Mouse (Mus musculus): ENCODE data around the gene Polr1a. TPM values are rescaled to one million over a fixed set of nuclear protein-coding genes. Genes with fewer than 3 reads are reported as not detected.

The Polr1a gene
- polyA plus RNA-seq, 1 experiment from 2014 or later = 20.1 TPM

DNA sequence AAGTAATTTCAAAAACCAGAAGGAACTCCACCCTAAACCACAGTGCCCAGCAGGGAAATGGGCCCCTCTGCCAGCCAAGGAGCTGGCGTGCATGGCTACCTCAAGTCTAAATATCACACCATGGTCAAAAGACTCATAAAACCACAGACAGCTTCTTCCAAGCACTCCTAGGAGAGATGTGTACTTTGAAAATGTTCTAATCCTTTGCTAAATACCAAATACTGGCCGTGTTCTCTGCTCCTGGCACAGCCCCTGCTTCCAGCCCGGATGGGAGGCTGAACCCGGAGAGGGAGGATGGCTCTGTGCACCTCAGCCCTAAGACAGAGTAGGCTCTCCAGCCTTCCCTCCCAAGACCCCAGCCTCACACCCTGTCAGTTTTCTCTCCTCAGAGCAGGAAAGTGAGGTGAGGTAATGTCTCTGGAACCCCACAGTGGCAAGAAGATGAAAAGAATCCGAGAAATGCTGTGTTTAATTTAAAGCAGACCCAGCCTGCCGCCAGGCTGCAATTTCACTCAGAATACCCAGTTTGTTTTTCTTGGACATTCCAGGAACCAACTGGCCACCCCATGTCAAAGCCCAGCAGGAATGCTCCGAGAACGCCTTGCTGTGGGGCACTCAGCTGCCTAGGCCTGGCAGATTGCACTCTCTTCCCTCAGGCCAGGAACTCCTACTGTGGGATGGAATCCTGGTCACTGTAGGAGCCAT, 80.9 kb downstream of the Polr1a start:
- Histone ChIP-seq H3K4me1 (replicated peaks; ENCODE audit: control insufficient read depth, insufficient read depth, low read length) (peaks cover 10% of the 10 kb centered on the region), H3K9ac (replicated peaks; ENCODE audit: low read depth, low read length) (no peak overlapping the region), H3K27ac (ENCODE audit: low read length) (peak overlapping the region; percentile 47), H3K27me3 (replicated peaks; ENCODE audit: control insufficient read depth, insufficient read depth, low read length) (no peaks in the 10 kb centered on the region), H3K9me3 (ENCODE audit: control insufficient read depth, low read length) (no peaks in the 10 kb centered on the region), H3K4me2 (ENCODE audit: low read length) (no peak overlapping the region), H3K4me3 (replicated peaks; ENCODE audit: low read length) (no peak overlapping the region), H3K36me3 (ENCODE audit: control insufficient read depth, insufficient read depth) (no peaks in the 10 kb centered on the region)
- WGBS = 46% methylated on average over 8 of the region's 8 CpGs
- ATAC-seq = peak; percentile 45; the same call in 1 of the 2 replicates

DNA sequence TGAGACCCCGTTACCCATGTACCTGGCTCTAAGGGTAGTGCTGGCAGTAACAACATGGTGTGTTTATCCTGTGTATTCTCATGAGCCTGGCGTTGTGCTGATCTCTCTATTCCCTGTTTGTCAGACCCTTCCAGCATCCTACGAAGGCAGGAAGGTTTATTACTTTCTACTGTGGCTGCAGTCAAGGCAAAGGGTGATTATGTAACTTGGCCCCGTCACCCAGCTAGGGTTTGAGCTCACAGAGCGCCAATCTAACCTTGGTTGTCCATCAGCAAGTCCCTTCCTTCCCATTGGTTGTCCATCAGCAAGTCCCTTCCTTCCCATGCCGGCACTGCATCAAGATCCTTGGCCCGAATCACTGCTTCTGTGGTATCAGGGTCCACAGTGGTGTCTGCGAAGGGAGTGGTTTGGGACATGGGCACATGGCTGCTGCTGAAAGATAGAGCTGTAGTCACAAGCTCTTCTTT, 81.6 kb downstream of the Polr1a start:
- 75% methylated on average over 8 of the region's 8 CpGs for WGBS
- Histone ChIP-seq H3K4me2 (ENCODE audit: low read length) (no peak overlapping the region), H3K27ac (ENCODE audit: low read length) (no peak overlapping the region), H3K9me3 (ENCODE audit: control insufficient read depth, low read length) (no peaks in the 10 kb centered on the region), H3K4me3 (replicated peaks; ENCODE audit: low read length) (no peak overlapping the region), H3K27me3 (replicated peaks; ENCODE audit: control insufficient read depth, insufficient read depth, low read length) (no peaks in the 10 kb centered on the region), H3K36me3 (ENCODE audit: control insufficient read depth, insufficient read depth) (no peaks in the 10 kb centered on the region), H3K4me1 (replicated peaks; ENCODE audit: control insufficient read depth, insufficient read depth, low read length) (peaks cover 10% of the 10 kb centered on the region), H3K9ac (replicated peaks; ENCODE audit: low read depth, low read length) (no peak overlapping the region)
- ATAC-seq = no peak

DNA sequence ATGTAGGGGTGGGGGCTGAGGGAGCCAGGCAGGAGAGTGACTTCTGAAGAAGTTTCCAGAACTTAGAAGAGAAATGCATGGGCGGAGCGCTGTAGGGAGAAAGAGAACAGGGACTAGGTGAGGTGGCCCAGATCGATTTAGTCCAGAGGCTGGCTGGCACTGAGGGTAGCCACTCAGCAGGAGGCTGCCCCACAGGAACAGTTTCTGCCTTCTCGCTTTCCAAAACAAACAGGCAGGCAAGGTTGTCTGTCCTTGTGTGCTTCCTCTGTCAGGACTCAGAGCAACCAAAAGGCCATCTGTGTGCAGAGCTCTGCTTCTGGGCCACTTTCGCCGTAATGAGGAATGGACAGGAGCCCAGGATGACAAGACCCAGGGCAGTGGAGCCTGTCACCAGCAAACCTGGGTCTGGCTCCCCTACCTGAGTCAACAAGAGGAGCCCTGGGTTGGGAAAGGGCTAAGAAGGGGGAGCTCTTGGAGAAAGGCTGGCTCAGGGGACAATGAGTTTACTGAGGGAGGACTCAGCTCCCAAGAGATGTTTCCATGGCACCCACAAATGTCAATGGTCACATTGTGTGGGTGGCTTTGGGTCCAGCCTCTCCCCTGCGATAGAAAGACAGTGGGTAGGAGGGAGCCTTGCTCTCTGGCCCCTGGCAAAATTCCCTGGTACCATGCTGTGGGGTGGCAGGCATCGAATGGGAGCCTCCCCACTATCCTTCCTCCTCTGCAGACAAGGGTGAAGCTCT, 82.5 kb downstream of the Polr1a start:
- no peak overlapping the region for H3K4me2 ChIP-seq (ENCODE audit: low read length)
- no peak overlapping the region for H3K4me3 ChIP-seq (replicated peaks; ENCODE audit: low read length)
- 62% methylated on average over 8 of the region's 8 CpGs for WGBS
- no peak for ATAC-seq
- H3K27me3 ChIP-seq (replicated peaks; ENCODE audit: control insufficient read depth, insufficient read depth, low read length) = no peaks in the 10 kb centered on the region
- peaks cover 10% of the 10 kb centered on the region for H3K4me1 ChIP-seq (replicated peaks; ENCODE audit: control insufficient read depth, insufficient read depth, low read length)
- H3K36me3 ChIP-seq (ENCODE audit: control insufficient read depth, insufficient read depth) = no peaks in the 10 kb centered on the region
- H3K9me3 ChIP-seq (ENCODE audit: control insufficient read depth, low read length) = no peaks in the 10 kb centered on the region
- H3K27ac ChIP-seq (ENCODE audit: low read length) = no peak overlapping the region
- no peak overlapping the region for H3K9ac ChIP-seq (replicated peaks; ENCODE audit: low read depth, low read length)

DNA sequence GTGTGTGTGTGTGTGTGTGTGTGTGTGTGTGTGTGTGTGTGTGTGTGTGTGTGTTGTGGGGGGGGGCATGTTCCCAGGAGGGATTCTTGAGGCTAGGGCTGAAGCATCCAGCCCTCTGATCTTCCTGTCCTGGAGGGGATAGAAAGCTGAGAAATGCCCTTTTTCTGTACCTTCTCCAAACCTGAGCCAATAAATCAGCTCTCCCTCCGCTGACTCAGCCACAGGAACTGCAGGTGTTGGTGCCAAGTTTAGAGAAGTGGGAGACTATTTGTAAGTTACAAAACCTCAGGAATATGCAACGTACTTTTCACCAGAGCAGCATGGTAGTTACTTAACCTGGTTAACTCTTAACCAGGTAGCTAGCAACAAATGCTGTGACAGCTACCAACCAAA, 83.1 kb downstream of the Polr1a start:
- Histone ChIP-seq H3K4me2 (ENCODE audit: low read length) (no peak overlapping the region), H3K27ac (ENCODE audit: low read length) (no peak overlapping the region), H3K9ac (replicated peaks; ENCODE audit: low read depth, low read length) (no peak overlapping the region), H3K27me3 (replicated peaks; ENCODE audit: control insufficient read depth, insufficient read depth, low read length) (no peaks in the 10 kb centered on the region), H3K9me3 (ENCODE audit: control insufficient read depth, low read length) (no peaks in the 10 kb centered on the region), H3K4me3 (replicated peaks; ENCODE audit: low read length) (no peak overlapping the region), H3K4me1 (replicated peaks; ENCODE audit: control insufficient read depth, insufficient read depth, low read length) (peaks cover 10% of the 10 kb centered on the region), H3K36me3 (ENCODE audit: control insufficient read depth, insufficient read depth) (no peaks in the 10 kb centered on the region)
- 60% methylated on average over 2 of the region's 2 CpGs for WGBS
- no peak for ATAC-seq

DNA sequence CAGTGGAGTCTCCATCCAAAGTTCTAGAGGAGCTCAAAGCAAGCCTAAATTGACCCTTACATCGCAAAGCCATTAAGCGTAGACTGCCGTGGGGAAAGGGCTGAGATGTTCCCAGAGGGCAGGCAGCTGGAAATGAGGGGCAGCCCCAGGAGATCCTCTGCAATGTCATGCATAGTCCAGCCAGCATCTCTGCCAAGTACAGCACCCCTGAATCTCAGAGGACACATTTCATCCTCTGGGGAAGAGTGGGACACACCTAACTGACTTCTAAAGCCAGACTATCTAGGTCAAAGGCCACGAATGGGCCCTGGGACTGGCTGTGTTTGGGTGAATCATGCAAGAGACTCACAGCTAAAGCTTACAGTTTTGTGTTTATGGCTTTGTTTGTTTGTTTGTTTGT, 85.2 kb downstream of the Polr1a start:
- ATAC-seq = no peak
- no peak overlapping the region for H3K9ac ChIP-seq (replicated peaks; ENCODE audit: low read depth, low read length)
- H3K4me2 ChIP-seq (ENCODE audit: low read length) = no peak overlapping the region
- H3K4me3 ChIP-seq (replicated peaks; ENCODE audit: low read length) = no peak overlapping the region
- no peaks in the 10 kb centered on the region for H3K36me3 ChIP-seq (ENCODE audit: control insufficient read depth, insufficient read depth)
- no peaks in the 10 kb centered on the region for H3K27me3 ChIP-seq (replicated peaks; ENCODE audit: control insufficient read depth, insufficient read depth, low read length)
- H3K9me3 ChIP-seq (ENCODE audit: control insufficient read depth, low read length) = no peaks in the 10 kb centered on the region
- H3K4me1 ChIP-seq (replicated peaks; ENCODE audit: control insufficient read depth, insufficient read depth, low read length) = peaks cover 10% of the 10 kb centered on the region
- 82% methylated on average over 4 of the region's 4 CpGs for WGBS
- no peak overlapping the region for H3K27ac ChIP-seq (ENCODE audit: low read length)

DNA sequence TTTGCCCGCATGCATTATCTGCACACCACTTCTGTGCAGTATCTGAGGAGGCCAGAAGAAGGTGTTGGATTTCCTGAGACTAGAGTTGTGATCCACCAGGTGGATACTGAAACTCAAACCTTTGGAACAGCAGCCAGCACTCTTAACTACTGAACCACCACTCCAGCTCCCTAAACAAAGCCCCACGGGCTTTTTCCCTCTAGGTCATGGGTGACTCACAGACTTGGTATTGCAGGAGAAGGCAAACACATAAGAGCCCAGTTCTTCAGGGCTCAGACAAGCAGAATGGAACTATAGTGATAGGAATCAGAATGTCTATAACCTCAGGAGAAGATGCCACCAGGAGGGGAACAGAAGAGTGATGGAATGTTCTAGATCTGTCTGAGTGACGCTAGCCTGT, 86.2 kb downstream of the Polr1a start:
- no peak overlapping the region for H3K4me2 ChIP-seq (ENCODE audit: low read length)
- H3K36me3 ChIP-seq (ENCODE audit: control insufficient read depth, insufficient read depth) = no peaks in the 10 kb centered on the region
- no peaks in the 10 kb centered on the region for H3K9me3 ChIP-seq (ENCODE audit: control insufficient read depth, low read length)
- H3K27me3 ChIP-seq (replicated peaks; ENCODE audit: control insufficient read depth, insufficient read depth, low read length) = no peaks in the 10 kb centered on the region
- H3K27ac ChIP-seq (ENCODE audit: low read length) = no peak overlapping the region
- H3K4me3 ChIP-seq (replicated peaks; ENCODE audit: low read length) = no peak overlapping the region
- 89% methylated on average over 3 of the region's 3 CpGs for WGBS
- peaks cover 7% of the 10 kb centered on the region; the same call in 1 of the 2 replicates for H3K4me1 ChIP-seq (replicated peaks; ENCODE audit: control insufficient read depth, insufficient read depth, low read length)
- no peak overlapping the region for H3K9ac ChIP-seq (replicated peaks; ENCODE audit: low read depth, low read length)
- ATAC-seq = no peak

DNA sequence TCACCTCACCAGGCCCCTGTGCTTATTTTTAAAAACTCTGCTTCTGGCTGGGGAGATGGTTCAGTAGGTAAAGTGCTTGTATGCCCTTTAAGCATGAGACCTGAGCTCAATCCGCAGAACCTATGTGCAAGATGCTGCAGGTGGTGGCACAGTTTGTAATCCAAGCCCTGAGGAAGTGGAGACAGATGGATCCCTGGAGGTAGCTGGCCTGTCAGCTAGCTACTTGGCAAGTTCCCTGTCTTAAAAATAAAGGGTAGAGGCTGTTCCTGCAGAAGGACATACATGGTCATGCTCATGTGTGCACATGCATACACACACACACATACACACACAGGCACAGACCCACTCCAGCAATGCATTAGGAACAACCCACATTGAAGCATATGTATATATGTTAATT, 88.4 kb downstream of the Polr1a start:
- Histone ChIP-seq H3K27ac (ENCODE audit: low read length) (0 out of 2 replicates have a peak overlapping the region, but pooled peaks have one; percentile 18), H3K36me3 (ENCODE audit: control insufficient read depth, insufficient read depth) (no peaks in the 10 kb centered on the region), H3K9ac (replicated peaks; ENCODE audit: low read depth, low read length) (no peak overlapping the region), H3K9me3 (ENCODE audit: control insufficient read depth, low read length) (no peaks in the 10 kb centered on the region), H3K27me3 (replicated peaks; ENCODE audit: control insufficient read depth, insufficient read depth, low read length) (no peaks in the 10 kb centered on the region), H3K4me1 (replicated peaks; ENCODE audit: control insufficient read depth, insufficient read depth, low read length) (no peaks in the 10 kb centered on the region), H3K4me2 (ENCODE audit: low read length) (no peak overlapping the region), H3K4me3 (replicated peaks; ENCODE audit: low read length) (no peak overlapping the region)
- WGBS = 86% methylated on average over 1 of the region's 1 CpGs
- no peak for ATAC-seq

DNA sequence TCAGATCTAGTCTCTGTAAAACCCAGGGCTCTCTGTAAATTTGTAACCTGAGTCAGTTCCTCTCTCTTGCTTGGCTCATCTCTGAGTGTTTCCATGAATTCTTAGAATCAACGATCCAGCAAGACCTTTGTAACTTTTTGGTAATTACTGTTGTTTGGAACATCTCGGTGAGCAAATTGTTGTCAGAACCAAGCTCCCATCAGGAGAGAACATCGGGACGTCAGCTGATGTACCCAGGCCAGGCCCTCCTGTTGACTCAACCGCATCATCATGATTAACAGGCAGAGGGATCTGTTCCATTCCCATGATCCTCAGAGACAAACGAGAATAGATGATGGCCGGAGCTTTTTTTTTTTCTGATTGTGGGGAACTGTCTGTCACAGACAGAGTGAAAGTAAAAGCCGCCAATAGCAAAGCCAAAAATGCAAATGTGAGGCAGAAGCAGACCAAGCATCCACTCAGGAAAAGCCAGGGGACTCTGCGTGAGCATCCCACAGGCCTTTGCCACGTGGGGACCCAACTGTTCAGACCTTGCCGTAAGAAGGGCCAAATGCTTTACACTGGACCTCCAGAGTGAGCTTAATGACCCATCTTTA, 91.2 kb downstream of the Polr1a start:
- H3K36me3 ChIP-seq (ENCODE audit: control insufficient read depth, insufficient read depth) = no peaks in the 10 kb centered on the region
- no peak overlapping the region for H3K4me3 ChIP-seq (replicated peaks; ENCODE audit: low read length)
- no peaks in the 10 kb centered on the region for H3K9me3 ChIP-seq (ENCODE audit: control insufficient read depth, low read length)
- no peaks in the 10 kb centered on the region for H3K4me1 ChIP-seq (replicated peaks; ENCODE audit: control insufficient read depth, insufficient read depth, low read length)
- no peak for ATAC-seq
- no peak overlapping the region for H3K9ac ChIP-seq (replicated peaks; ENCODE audit: low read depth, low read length)
- no peaks in the 10 kb centered on the region for H3K27me3 ChIP-seq (replicated peaks; ENCODE audit: control insufficient read depth, insufficient read depth, low read length)
- no peak overlapping the region for H3K4me2 ChIP-seq (ENCODE audit: low read length)
- 75% methylated on average over 11 of the region's 11 CpGs for WGBS
- no peak overlapping the region for H3K27ac ChIP-seq (ENCODE audit: low read length)

DNA sequence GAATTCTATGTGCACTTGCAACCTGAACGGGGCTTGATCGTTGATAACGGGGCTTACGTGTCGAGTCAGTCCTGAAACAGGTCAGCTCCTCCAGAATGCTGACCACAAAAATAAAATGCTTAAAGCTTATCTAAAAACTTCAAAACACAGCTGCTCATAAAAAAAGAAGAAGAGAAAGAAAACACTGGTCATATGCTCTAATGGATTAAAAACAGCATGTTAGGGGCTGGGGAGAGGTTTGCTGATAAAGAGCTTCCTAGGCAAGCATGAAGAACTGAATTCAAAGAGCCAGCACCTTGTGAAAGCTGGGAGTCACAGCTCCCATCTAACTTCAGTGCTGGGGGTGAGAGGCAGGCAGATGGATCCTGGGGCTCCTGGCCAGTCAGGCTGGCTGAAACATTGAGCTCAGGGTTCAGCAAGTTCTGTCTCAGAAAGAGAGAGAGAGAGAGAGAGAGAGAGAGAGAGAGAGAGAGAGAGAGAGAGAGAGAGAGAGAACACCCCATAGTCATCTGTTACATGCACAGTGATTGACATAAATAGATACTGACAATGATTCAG, 92.4 kb downstream of the Polr1a start:
- no peak overlapping the region for H3K4me3 ChIP-seq (replicated peaks; ENCODE audit: low read length)
- H3K36me3 ChIP-seq (ENCODE audit: control insufficient read depth, insufficient read depth) = no peaks in the 10 kb centered on the region
- no peak for ATAC-seq
- 91% methylated on average over 5 of the region's 5 CpGs for WGBS
- no peak overlapping the region for H3K9ac ChIP-seq (replicated peaks; ENCODE audit: low read depth, low read length)
- no peaks in the 10 kb centered on the region for H3K9me3 ChIP-seq (ENCODE audit: control insufficient read depth, low read length)
- no peaks in the 10 kb centered on the region for H3K27me3 ChIP-seq (replicated peaks; ENCODE audit: control insufficient read depth, insufficient read depth, low read length)
- H3K4me2 ChIP-seq (ENCODE audit: low read length) = no peak overlapping the region
- H3K27ac ChIP-seq (ENCODE audit: low read length) = no peak overlapping the region
- no peaks in the 10 kb centered on the region for H3K4me1 ChIP-seq (replicated peaks; ENCODE audit: control insufficient read depth, insufficient read depth, low read length)
